Comparison of ENCODE assay signal across 23 mouse cellular contexts in genomic region chr8:61730669-61731068, GRCm38 (mm10).
A peak's percentile ranks its signal among the peaks of the same experiment; 100 is the strongest.
DNase-seq lines count a peak whose midpoint lies in the region; ATAC-seq lines count a peak whose summit lies in the region.
"Had no signal": no experiment of that assay in that cellular context is flagged by ENCODE, and none has a peak within 500 bp of the region (broad histone marks: within the 10 kb centered on the region; RNA-seq: fewer than 3 reads in every experiment).

No protein-coding gene starts in this region.

- no peak overlapping the region for H3K4me2 ChIP-seq in embryonic facial prominence, embryonic 11.5 days (ENCODE audit: low read depth, low read length)
- no peak overlapping the region for H3K4me2 ChIP-seq in heart, embryonic 16.5 days (ENCODE audit: low read depth, low read length)
- H3K4me2 ChIP-seq in embryonic facial prominence, embryonic 14.5 days (ENCODE audit: low read depth, low read length): no peak overlapping the region
- no peak overlapping the region for H3K4me2 ChIP-seq in hindbrain, embryonic 14.5 days (replicated peaks)
- H3K4me2 ChIP-seq: embryonic facial prominence, embryonic 15.5 days; forebrain, embryonic 15.5 days; hindbrain, embryonic 12.5 days had no signal

- no peaks in the 10 kb centered on the region for H3K36me3 ChIP-seq in embryonic facial prominence, embryonic 11.5 days (replicated peaks; ENCODE audit: control insufficient read depth, insufficient read depth, low read depth, low read length)
- peaks cover 17% of the 10 kb centered on the region for H3K36me3 ChIP-seq in embryonic facial prominence, embryonic 10.5 days (replicated peaks)
- H3K36me3 ChIP-seq in heart, embryonic 16.5 days (ENCODE audit: control insufficient read depth, insufficient read depth): no peaks in the 10 kb centered on the region
- H3K36me3 ChIP-seq in embryonic facial prominence, embryonic 14.5 days (ENCODE audit: control insufficient read depth, insufficient read depth, low read length): no peaks in the 10 kb centered on the region
- no peaks in the 10 kb centered on the region for H3K36me3 ChIP-seq in hindbrain, embryonic 14.5 days (replicated peaks; ENCODE audit: control insufficient read depth, insufficient read depth)
- H3K36me3 ChIP-seq: forebrain, embryonic 15.5 days; G1E had no signal

- intact Hi-C loops in heart, postnatal 25 days (cut with DNase I): no loop called here

- no peak overlapping the region for H3K4me3 ChIP-seq in embryonic facial prominence, embryonic 11.5 days (ENCODE audit: low read depth, low read length)
- no peak overlapping the region for H3K4me3 ChIP-seq in embryonic facial prominence, embryonic 10.5 days
- H3K4me3 ChIP-seq in heart, embryonic 16.5 days (ENCODE audit: low read length): no peak overlapping the region
- H3K4me3 ChIP-seq in embryonic facial prominence, embryonic 14.5 days (ENCODE audit: low read depth, low read length): no peak overlapping the region
- no peak overlapping the region for H3K4me3 ChIP-seq in hindbrain, embryonic 14.5 days (replicated peaks; ENCODE audit: low read length)
- H3K4me3 ChIP-seq: embryonic facial prominence, embryonic 15.5 days; erythroblast, embryonic 14.5 days; forebrain, embryonic 15.5 days; hindbrain, embryonic 12.5 days had no signal

- no peaks in the 10 kb centered on the region for H3K4me1 ChIP-seq in embryonic facial prominence, embryonic 11.5 days (ENCODE audit: control insufficient read depth, insufficient read depth, low read length)
- H3K4me1 ChIP-seq in embryonic facial prominence, embryonic 10.5 days: 0 out of 2 replicates have a peak, but pooled peaks cover 3% of the 10 kb centered on the region
- H3K4me1 ChIP-seq in heart, embryonic 16.5 days (ENCODE audit: control insufficient read depth, insufficient read depth, low read length): peaks cover 48% of the 10 kb centered on the region
- no peaks in the 10 kb centered on the region for H3K4me1 ChIP-seq in embryonic facial prominence, embryonic 14.5 days (ENCODE audit: control insufficient read depth, insufficient read depth, low read length)
- H3K4me1 ChIP-seq in hindbrain, embryonic 14.5 days (replicated peaks; ENCODE audit: control insufficient read depth, insufficient read depth, low read length): no peaks in the 10 kb centered on the region
- H3K4me1 ChIP-seq: forebrain, embryonic 15.5 days had no signal

- WGBS in embryonic facial prominence, embryonic 11.5 days: 87% methylated on average over 6 of the region's 6 CpGs
- WGBS in embryonic facial prominence, embryonic 10.5 days: 87% methylated on average over 6 of the region's 6 CpGs
- WGBS in heart, embryonic 16.5 days: 69% methylated on average over 6 of the region's 6 CpGs
- 71% methylated on average over 6 of the region's 6 CpGs for whole genome bisulfite sequencing in embryonic facial prominence, embryonic 14.5 days
- 86% methylated on average over 6 of the region's 6 CpGs for WGBS in hindbrain, embryonic 14.5 days

- no peak for DNase-seq in embryonic facial prominence, embryonic 11.5 days (ENCODE audit: low spot score)
- DNase-seq in embryonic facial prominence, embryonic 10.5 days (ENCODE audit: low spot score): no peak
- no peak for DNase-seq in heart, postnatal 25 days (ENCODE audit: low spot score)
- DNase-seq in NIH3T3 (ENCODE audit: low read depth): peak; percentile 15
- peak; percentile 65 for DNase-seq in embryonic facial prominence, embryonic 14.5 days (ENCODE audit: low spot score)
- DNase-seq in gastrocnemius, postnatal 4 days (ENCODE audit: low spot score in 2 of 2): no peak
- no peak for DNase-seq in hindbrain, embryonic 14.5 days (ENCODE audit: low spot score)
- DNase-seq: adrenal gland, postnatal 14 days; B cell, adult 2 months; cerebellum, adult 2 months; cerebellum, postnatal 14 days; embryo, embryonic 11 days; gastrocnemius, postnatal 14 days; heart, postnatal 4 days; kidney, adult 11 months had no signal

- no peaks in the 10 kb centered on the region for H3K27me3 ChIP-seq in embryonic facial prominence, embryonic 11.5 days (ENCODE audit: control insufficient read depth, insufficient read depth, low read length)
- H3K27me3 ChIP-seq in embryonic facial prominence, embryonic 10.5 days (replicated peaks; ENCODE audit: low read depth, poor library complexity, severe bottlenecking): no peaks in the 10 kb centered on the region
- H3K27me3 ChIP-seq in heart, embryonic 16.5 days (ENCODE audit: control insufficient read depth, insufficient read depth, low read length): no peaks in the 10 kb centered on the region
- H3K27me3 ChIP-seq in embryonic facial prominence, embryonic 14.5 days (replicated peaks; ENCODE audit: control insufficient read depth, insufficient read depth, low read length): no peaks in the 10 kb centered on the region
- H3K27me3 ChIP-seq in hindbrain, embryonic 14.5 days (ENCODE audit: control insufficient read depth, insufficient read depth, low read length): no peaks in the 10 kb centered on the region
- H3K27me3 ChIP-seq: embryonic facial prominence, embryonic 15.5 days; forebrain, embryonic 15.5 days; hindbrain, embryonic 12.5 days had no signal

- 0 out of 2 replicates have a peak, but pooled peaks have one; percentile 48 for ATAC-seq in embryonic facial prominence, embryonic 11.5 days (replicated peaks; ENCODE audit: insufficient number of reproducible peaks, low FRiP score, low TSS enrichment, low read depth)
- no peak for ATAC-seq in heart, embryonic 16.5 days (replicated peaks; ENCODE audit: extremely low read depth, insufficient read depth, low FRiP score)
- peak; percentile 70 for ATAC-seq in embryonic facial prominence, embryonic 14.5 days (ENCODE audit: low read depth)
- no peak for ATAC-seq in hindbrain, embryonic 14.5 days (ENCODE audit: low FRiP score)
- ATAC-seq: CD4-positive, CD25-positive, alpha-beta regulatory T cell, adult 4 months; forebrain, embryonic 15.5 days; hindbrain, postnatal 0 days had no signal

- no peak overlapping the region for H3K9ac ChIP-seq in embryonic facial prominence, embryonic 11.5 days (replicated peaks; ENCODE audit: low read length)
- H3K9ac ChIP-seq in heart, embryonic 16.5 days (ENCODE audit: low read length): no peak overlapping the region
- no peak overlapping the region for H3K9ac ChIP-seq in embryonic facial prominence, embryonic 14.5 days (ENCODE audit: low read depth, low read length)
- no peak overlapping the region for H3K9ac ChIP-seq in hindbrain, embryonic 14.5 days
- H3K9ac ChIP-seq: embryonic facial prominence, embryonic 15.5 days; forebrain, embryonic 15.5 days; hindbrain, embryonic 12.5 days had no signal

- no peak overlapping the region for H3K27ac ChIP-seq in embryonic facial prominence, embryonic 11.5 days (replicated peaks; ENCODE audit: low read depth, low read length)
- H3K27ac ChIP-seq in embryonic facial prominence, embryonic 10.5 days (replicated peaks): no peak overlapping the region
- H3K27ac ChIP-seq in heart, embryonic 16.5 days (ENCODE audit: low read length): peak overlapping the region; percentile 20; the same call in 1 of the 2 replicates
- no peak overlapping the region for H3K27ac ChIP-seq in embryonic facial prominence, embryonic 14.5 days (replicated peaks; ENCODE audit: low read depth, low read length)
- no peak overlapping the region for H3K27ac ChIP-seq in hindbrain, embryonic 14.5 days
- H3K27ac ChIP-seq: forebrain, embryonic 15.5 days; hindbrain, embryonic 12.5 days; hindbrain, postnatal 0 days had no signal

- H3K9me3 ChIP-seq in embryonic facial prominence, embryonic 11.5 days (replicated peaks; ENCODE audit: control insufficient read depth, low read length): no peaks in the 10 kb centered on the region
- H3K9me3 ChIP-seq in embryonic facial prominence, embryonic 10.5 days: no peaks in the 10 kb centered on the region
- H3K9me3 ChIP-seq in heart, embryonic 16.5 days (replicated peaks; ENCODE audit: control insufficient read depth, low read length): no peaks in the 10 kb centered on the region
- H3K9me3 ChIP-seq in embryonic facial prominence, embryonic 14.5 days (ENCODE audit: control insufficient read depth, low read length): no peaks in the 10 kb centered on the region
- no peaks in the 10 kb centered on the region for H3K9me3 ChIP-seq in hindbrain, embryonic 14.5 days (ENCODE audit: control insufficient read depth, low read length)
- H3K9me3 ChIP-seq: embryonic facial prominence, embryonic 15.5 days; forebrain, embryonic 15.5 days; G1E; hindbrain, embryonic 12.5 days had no signal

Comparison
In these comparisons a context has a peak if more than half of its experiments do, and no peak if none do; other contexts are left out.
1. DNase-seq: peak in NIH3T3 (single experiment) and embryonic facial prominence, embryonic 14.5 days (single experiment); none in embryonic facial prominence, embryonic 11.5 days (single experiment), embryonic facial prominence, embryonic 10.5 days (single experiment), heart, postnatal 25 days (single experiment), gastrocnemius, postnatal 4 days (0 of 2) and hindbrain, embryonic 14.5 days (single experiment).
2. ATAC-seq: peak in embryonic facial prominence, embryonic 11.5 days (single experiment) and embryonic facial prominence, embryonic 14.5 days (single experiment); none in heart, embryonic 16.5 days (single experiment) and hindbrain, embryonic 14.5 days (single experiment).